Mouse (Mus musculus): Measurements from ENCODE around the gene Osbpl10. TPM values are rescaled to one million over a fixed set of nuclear protein-coding genes. Genes with fewer than 3 reads are reported as not detected.

Osbpl10 gene
- total and polyA plus RNA-seq, 2 experiments from 2014 or later, result 3.3 to 22.5 TPM

DNA sequence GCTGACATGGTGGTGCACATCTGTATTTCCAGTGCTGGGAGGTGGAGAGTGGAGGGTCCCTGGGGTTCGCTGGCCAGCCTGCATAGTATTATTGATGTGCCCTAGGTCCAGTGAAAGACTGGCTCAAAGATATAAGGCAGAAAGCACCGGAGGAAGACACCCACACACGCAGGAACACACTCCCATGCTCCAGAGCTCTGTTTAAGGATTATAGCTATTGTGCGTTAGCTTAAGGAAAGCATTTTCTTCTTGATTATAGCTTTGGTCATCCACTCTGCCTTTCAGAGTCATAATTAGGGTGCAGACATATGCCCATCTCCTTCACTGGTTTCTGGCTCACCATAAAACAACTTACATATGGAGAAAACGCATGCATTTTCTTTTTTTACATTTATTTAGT, 200.8 kb downstream of the Osbpl10 start:
- 91% methylated on average over 5 of the region's 5 CpGs for WGBS

DNA sequence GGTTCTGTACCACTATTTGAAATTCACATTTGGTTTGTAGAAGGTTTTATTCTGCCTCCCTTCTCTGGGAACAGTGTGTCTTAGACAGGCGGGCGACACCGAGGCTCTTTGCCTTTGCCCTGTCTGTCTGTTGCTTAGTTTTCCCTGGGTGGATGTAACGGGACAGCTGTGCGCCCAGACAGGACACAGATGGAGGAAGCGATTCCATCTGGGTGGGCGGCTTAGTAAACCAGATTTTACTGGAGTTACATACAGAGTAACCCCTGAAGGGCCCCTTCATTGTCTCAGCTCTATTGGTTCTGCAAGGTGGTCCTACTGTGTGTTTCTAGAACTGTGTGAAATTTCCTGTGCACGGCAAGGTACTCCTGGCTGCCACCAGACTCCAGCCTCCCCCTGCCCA, 201.6 kb downstream of the Osbpl10 start:
- ATAC-seq (peak; percentile 64), DNase-seq (ENCODE audit: low spot score) (peak; percentile 55)
- H3K9me3 ChIP-seq (ENCODE audit: low read length), result no peaks in the 10 kb centered on the region
- no peak overlapping the region for H3K4me2 ChIP-seq (ENCODE audit: low read depth, low read length)
- H3K27me3 ChIP-seq (ENCODE audit: insufficient read depth, low read length), result no peaks in the 10 kb centered on the region
- TF ChIP-seq CTCF (IDR thresholded peaks at IDR 0.05; ENCODE audit: low read depth), result no peak
- no peak overlapping the region for H3K27ac ChIP-seq
- 41% methylated on average over 8 of the region's 8 CpGs for WGBS
- no peak overlapping the region for H3K4me3 ChIP-seq (ENCODE audit: low read length)
- no peak overlapping the region for H3K9ac ChIP-seq (replicated peaks; ENCODE audit: low read length)
- no peaks in the 10 kb centered on the region; the same call in 1 of the 2 replicates for H3K36me3 ChIP-seq (ENCODE audit: insufficient read depth, low read length)
- H3K4me1 ChIP-seq (ENCODE audit: insufficient read depth, low read length), result no peaks in the 10 kb centered on the region

More for the DNA sequence above, 200.8 kb downstream of the Osbpl10 start:
- Histone ChIP-seq H3K36me3 (ENCODE audit: insufficient read depth, low read length) (no peaks in the 10 kb centered on the region; the same call in 1 of the 2 replicates), H3K9ac (replicated peaks; ENCODE audit: low read length) (no peak overlapping the region), H3K27ac (no peak overlapping the region), H3K9me3 (ENCODE audit: low read length) (no peaks in the 10 kb centered on the region), H3K4me3 (ENCODE audit: low read length) (no peak overlapping the region), H3K27me3 (ENCODE audit: insufficient read depth, low read length) (no peaks in the 10 kb centered on the region), H3K4me2 (ENCODE audit: low read depth, low read length) (no peak overlapping the region), H3K4me1 (ENCODE audit: insufficient read depth, low read length) (no peaks in the 10 kb centered on the region)
- no peak for ATAC-seq
- no peak for TF ChIP-seq CTCF (IDR thresholded peaks at IDR 0.05; ENCODE audit: low read depth)
- no peak for DNase-seq (ENCODE audit: low spot score)

DNA sequence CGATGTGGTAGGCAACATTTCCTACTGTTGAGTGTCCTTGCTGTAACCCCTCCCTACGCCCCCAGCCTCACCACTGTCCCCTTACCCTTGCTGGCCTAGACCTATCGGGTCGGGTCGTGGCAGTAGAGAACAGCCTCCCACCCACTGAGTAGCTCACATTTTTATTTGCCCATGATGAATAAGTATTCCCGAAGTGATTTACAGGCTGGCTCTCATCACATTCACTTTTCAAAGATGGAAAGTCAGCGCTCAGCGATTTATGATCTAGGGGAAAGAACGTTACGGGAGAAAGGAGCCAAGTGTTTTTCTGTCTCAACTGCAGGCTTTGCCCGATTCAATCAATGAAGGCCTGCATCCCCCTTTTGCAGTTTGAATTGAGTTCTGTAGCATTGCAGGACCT, 208.0 kb downstream of the Osbpl10 start:
- Histone ChIP-seq H3K4me2 (ENCODE audit: low read depth, low read length) (no peak overlapping the region), H3K9ac (replicated peaks; ENCODE audit: low read length) (no peak overlapping the region), H3K9me3 (ENCODE audit: low read length) (no peaks in the 10 kb centered on the region), H3K36me3 (ENCODE audit: insufficient read depth, low read length) (no peaks in the 10 kb centered on the region), H3K4me1 (ENCODE audit: insufficient read depth, low read length) (no peaks in the 10 kb centered on the region), H3K27ac (no peak overlapping the region), H3K4me3 (ENCODE audit: low read length) (no peak overlapping the region), H3K27me3 (ENCODE audit: insufficient read depth, low read length) (no peaks in the 10 kb centered on the region)
- TF ChIP-seq CTCF (IDR thresholded peaks at IDR 0.05; ENCODE audit: low read depth), result no peak
- WGBS, result 66% methylated on average over 11 of the region's 11 CpGs
- DNase-seq (ENCODE audit: low spot score), result no peak
- no peak for ATAC-seq

DNA sequence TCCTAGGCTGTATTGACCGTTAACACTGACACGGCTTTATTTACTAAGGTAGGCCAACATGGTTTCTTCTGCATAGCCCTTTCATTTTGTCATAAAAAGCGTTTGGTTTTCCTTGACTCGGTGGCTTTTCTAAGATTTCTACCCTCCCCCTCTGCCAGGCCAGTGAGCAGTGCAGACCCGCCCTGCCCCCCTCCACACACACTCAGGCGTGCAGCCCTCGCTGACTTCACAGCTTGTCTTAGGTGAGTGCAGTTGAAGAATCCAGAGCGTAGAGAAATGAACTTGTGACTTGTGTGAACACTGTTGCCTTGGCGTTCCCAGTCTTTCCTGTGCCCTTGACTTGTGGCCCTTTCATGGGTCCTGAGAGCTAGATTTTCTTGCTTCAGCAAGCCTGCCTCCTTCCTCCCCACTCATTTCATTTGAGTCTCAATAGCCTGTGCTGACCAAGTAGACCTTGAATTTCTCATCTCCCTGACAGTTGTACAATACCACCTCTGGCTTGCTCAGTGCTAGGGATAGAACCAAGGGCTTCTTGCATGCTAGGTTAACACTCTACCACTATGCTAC, 212.1 kb downstream of the Osbpl10 start:
- no peak overlapping the region for H3K9ac ChIP-seq (replicated peaks; ENCODE audit: low read length)
- no peaks in the 10 kb centered on the region for H3K36me3 ChIP-seq (ENCODE audit: insufficient read depth, low read length)
- no peaks in the 10 kb centered on the region for H3K9me3 ChIP-seq (ENCODE audit: low read length)
- 87% methylated on average over 9 of the region's 9 CpGs for WGBS
- no peak overlapping the region for H3K27ac ChIP-seq
- H3K4me2 ChIP-seq (ENCODE audit: low read depth, low read length), result no peak overlapping the region
- H3K4me1 ChIP-seq (ENCODE audit: insufficient read depth, low read length), result no peaks in the 10 kb centered on the region
- no peak for DNase-seq (ENCODE audit: low spot score)
- no peak for TF ChIP-seq CTCF (IDR thresholded peaks at IDR 0.05; ENCODE audit: low read depth)
- no peak for ATAC-seq
- H3K27me3 ChIP-seq (ENCODE audit: insufficient read depth, low read length), result no peaks in the 10 kb centered on the region
- H3K4me3 ChIP-seq (ENCODE audit: low read length), result no peak overlapping the region

DNA sequence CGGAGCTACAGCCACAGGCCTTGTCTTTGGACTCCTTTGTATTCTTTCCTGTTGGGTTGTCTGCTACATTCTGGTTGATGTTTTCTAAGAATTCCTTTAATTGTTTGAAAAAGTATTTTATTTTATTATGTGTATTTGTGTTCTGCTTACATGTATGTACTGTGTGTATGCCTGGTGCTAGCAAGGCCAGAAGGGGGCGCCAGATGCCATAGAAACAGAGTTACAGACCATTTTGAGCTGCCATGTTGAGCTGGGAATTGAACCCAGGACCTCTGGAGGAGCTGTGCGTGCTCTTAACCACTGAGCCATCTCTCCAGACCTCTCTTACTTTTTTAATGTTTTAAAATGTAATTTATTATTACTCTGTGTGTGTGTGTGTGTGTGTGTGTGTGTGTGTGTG, 214.5 kb downstream of the Osbpl10 start:
- 71% methylated on average over 3 of the region's 3 CpGs for WGBS
- no peaks in the 10 kb centered on the region for H3K4me1 ChIP-seq (ENCODE audit: insufficient read depth, low read length)
- no peaks in the 10 kb centered on the region for H3K36me3 ChIP-seq (ENCODE audit: insufficient read depth, low read length)
- DNase-seq (ENCODE audit: low spot score) (no peak), ATAC-seq (no peak)
- H3K4me3 ChIP-seq (ENCODE audit: low read length), result no peak overlapping the region
- H3K27me3 ChIP-seq (ENCODE audit: insufficient read depth, low read length), result no peaks in the 10 kb centered on the region
- H3K27ac ChIP-seq, result no peak overlapping the region
- H3K4me2 ChIP-seq (ENCODE audit: low read depth, low read length), result no peak overlapping the region
- no peak overlapping the region for H3K9ac ChIP-seq (replicated peaks; ENCODE audit: low read length)
- H3K9me3 ChIP-seq (ENCODE audit: low read length), result no peaks in the 10 kb centered on the region
- 0 out of 2 replicates have a peak, but pooled peaks have one; percentile 17 for TF ChIP-seq CTCF (IDR thresholded peaks at IDR 0.05; ENCODE audit: low read depth)

DNA sequence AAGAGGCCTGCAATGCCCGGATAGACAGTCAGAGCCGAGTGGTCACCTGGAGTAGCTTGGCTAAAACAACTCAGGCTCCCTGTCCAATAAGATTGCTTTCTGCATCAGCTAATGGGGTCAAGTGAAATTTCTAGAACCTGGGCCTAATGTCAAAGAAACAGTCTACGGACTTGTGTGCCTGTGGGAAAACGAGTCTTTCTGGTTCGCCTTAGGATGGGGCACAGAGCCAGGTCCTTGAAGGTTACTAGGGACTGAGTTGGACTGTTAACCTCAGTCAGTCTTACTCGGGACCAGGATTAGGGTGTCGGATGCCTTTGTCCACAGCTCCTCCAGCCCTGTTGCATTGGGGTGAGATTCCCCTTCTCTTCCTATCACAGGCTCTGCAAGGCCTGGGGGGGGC, 218.7 kb downstream of the Osbpl10 start:
- H3K27me3 ChIP-seq (ENCODE audit: insufficient read depth, low read length), result no peaks in the 10 kb centered on the region
- H3K4me2 ChIP-seq (ENCODE audit: low read depth, low read length), result no peak overlapping the region
- no peak overlapping the region for H3K4me3 ChIP-seq (ENCODE audit: low read length)
- H3K27ac ChIP-seq, result no peak overlapping the region
- no peaks in the 10 kb centered on the region for H3K36me3 ChIP-seq (ENCODE audit: insufficient read depth, low read length)
- no peaks in the 10 kb centered on the region for H3K4me1 ChIP-seq (ENCODE audit: insufficient read depth, low read length)
- DNase-seq (ENCODE audit: low spot score), result no peak
- TF ChIP-seq CTCF (IDR thresholded peaks at IDR 0.05; ENCODE audit: low read depth), result no peak
- WGBS, result 66% methylated on average over 7 of the region's 7 CpGs
- no peaks in the 10 kb centered on the region for H3K9me3 ChIP-seq (ENCODE audit: low read length)
- ATAC-seq, result no peak
- no peak overlapping the region for H3K9ac ChIP-seq (replicated peaks; ENCODE audit: low read length)

DNA sequence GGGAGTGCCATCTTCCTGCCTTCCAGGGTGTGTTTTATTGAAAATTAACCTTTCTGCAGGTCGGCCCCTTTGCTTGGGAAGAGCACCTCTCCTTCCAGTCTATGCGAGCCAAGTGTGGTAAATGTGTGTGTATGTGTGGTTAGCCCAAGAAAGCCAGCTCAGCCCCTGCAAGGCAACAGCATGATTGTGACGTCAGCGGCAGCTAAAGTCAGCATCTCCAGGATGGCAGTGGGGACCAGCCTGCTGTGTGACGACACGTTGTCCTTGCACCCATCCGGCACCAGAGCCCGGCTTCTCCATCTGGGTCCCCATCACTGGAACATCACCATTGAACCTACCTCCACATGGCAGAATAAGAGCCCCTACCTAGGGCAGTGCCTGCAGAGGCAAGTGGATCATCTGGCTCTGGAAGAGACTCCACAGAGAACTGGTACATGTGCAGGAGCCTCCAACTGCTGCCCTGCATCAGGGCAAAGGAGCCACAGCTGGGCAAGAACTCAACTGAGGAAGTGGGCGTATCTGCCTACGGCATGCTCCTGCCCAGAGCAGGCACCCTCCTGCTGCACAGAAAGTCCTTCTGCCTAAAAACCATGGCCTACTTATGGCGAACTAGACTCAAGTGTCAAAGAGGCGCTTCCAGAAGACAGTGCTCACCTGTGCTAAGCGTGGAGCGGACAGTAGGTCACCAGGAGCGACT, 221.9 kb downstream of the Osbpl10 start:
- Histone ChIP-seq H3K9me3 (ENCODE audit: low read length) (no peaks in the 10 kb centered on the region), H3K4me3 (ENCODE audit: low read length) (no peak overlapping the region), H3K4me1 (ENCODE audit: insufficient read depth, low read length) (no peaks in the 10 kb centered on the region), H3K27me3 (ENCODE audit: insufficient read depth, low read length) (no peaks in the 10 kb centered on the region), H3K4me2 (ENCODE audit: low read depth, low read length) (no peak overlapping the region), H3K9ac (replicated peaks; ENCODE audit: low read length) (no peak overlapping the region), H3K36me3 (ENCODE audit: insufficient read depth, low read length) (no peaks in the 10 kb centered on the region), H3K27ac (no peak overlapping the region)
- no peak for TF ChIP-seq CTCF (IDR thresholded peaks at IDR 0.05; ENCODE audit: low read depth)
- DNase-seq (ENCODE audit: low spot score), result no peak
- WGBS, result 91% methylated on average over 15 of the region's 15 CpGs
- no peak for ATAC-seq

All from hindbrain, postnatal 0 days (tissue).